Mouse (Mus musculus): ENCODE measurements around the gene Gm10961. TPM values are rescaled to one million over a fixed set of nuclear protein-coding genes. Genes with fewer than 3 reads are reported as not detected.

The Gm10961 gene
- polyA plus RNA-seq, 1 experiment from 2014 or later: not detected

Other genes starting within 250 kb of the Gm10961 start
- 0.09 TPM in 1 of 2 replicates, not detected in the other for gene Kcnc4, start 171.8 kb upstream of the Gm10961 start, polyA plus RNA-seq (2014; fragmentation: Nextera tagmentation; extraction: Ambion mirVana)
- 2.0 and 3.3 TPM in 2 replicates for gene Slc6a17, start 113.3 kb upstream of the Gm10961 start, polyA plus RNA-seq (2014; fragmentation: Nextera tagmentation; extraction: Ambion mirVana)
- gene Ubl4b, start 76.2 kb upstream of the Gm10961 start, polyA plus RNA-seq (2014; fragmentation: Nextera tagmentation; extraction: Ambion mirVana): not detected in 2 replicates
- not detected in 2 replicates for gene Alx3, start 36.3 kb upstream of the Gm10961 start, polyA plus RNA-seq (2014; fragmentation: Nextera tagmentation; extraction: Ambion mirVana)
- gene Strip1, start 372 bp downstream of the Gm10961 start, polyA plus RNA-seq (2014; fragmentation: Nextera tagmentation; extraction: Ambion mirVana): 49.4 and 49.7 TPM in 2 replicates
- gene Ahcyl1, start 65.2 kb downstream of the Gm10961 start, polyA plus RNA-seq (2014; fragmentation: Nextera tagmentation; extraction: Ambion mirVana): 95.0 and 104 TPM in 2 replicates
- 13.3 and 13.6 TPM in 2 replicates for gene Csf1, start 129.1 kb downstream of the Gm10961 start, polyA plus RNA-seq (2014; fragmentation: Nextera tagmentation; extraction: Ambion mirVana)
- gene Eps8l3, start 245.9 kb downstream of the Gm10961 start, polyA plus RNA-seq (2014; fragmentation: Nextera tagmentation; extraction: Ambion mirVana): 66.9 and 82.6 TPM in 2 replicates

All from intestine, embryonic 14.5 days (tissue).